Mouse (Mus musculus) kidney, adult 2 months (tissue): ENCODE data around the gene Znrf2.

ENCODE experiments used
- CTCF ChIP-seq: fragments of 200-500 bp; conservative IDR thresholded peaks from 2 replicates; pipeline ENCODE4 v1.5.1; 2011; ENCODE audit warnings: low read depth, mild to moderate bottlenecking, control low read depth, low read length, moderate library complexity, mixed read lengths; ENCODE audit not compliant: insufficient read depth, insufficient read length
- POLR2A ChIP-seq: fragments of 200-500 bp; IDR thresholded peaks from one replicate; pipeline ENCODE4 v1.6.1; 2011; ENCODE audit warnings: low read depth, low read length, control low read depth

DNA sequence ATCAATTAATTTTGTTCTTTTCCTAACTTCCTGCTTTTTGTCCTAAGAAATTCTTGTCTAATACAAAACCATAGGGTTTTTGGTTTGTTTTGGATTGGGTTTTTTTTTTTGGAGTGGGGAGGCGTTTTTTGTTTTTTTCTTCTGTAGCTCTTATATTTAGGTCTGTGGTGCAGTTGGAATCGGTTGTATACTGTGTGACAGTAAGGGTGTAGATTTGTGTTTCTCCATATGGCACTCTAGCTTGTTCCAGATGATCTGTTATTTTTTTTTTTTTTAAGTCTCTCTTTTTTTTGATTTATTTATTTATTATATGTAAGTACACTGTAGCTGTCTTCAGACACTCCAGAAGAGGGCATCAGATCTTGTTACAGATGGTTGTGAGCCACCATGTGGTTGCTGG lies 83.5 kb downstream of the Znrf2 start:
- TF ChIP-seq CTCF (no peak), POLR2A (no peak)
